Mouse (Mus musculus): Measurements from ENCODE around the gene Sulf2.

Gene Sulf2

GRCm38 (mm10) chr2:166059684-166060423, 95.6 kb downstream of the Sulf2 start:
- no peak for DNase-seq (ENCODE audit: extremely low read depth, low read depth)

DNA sequence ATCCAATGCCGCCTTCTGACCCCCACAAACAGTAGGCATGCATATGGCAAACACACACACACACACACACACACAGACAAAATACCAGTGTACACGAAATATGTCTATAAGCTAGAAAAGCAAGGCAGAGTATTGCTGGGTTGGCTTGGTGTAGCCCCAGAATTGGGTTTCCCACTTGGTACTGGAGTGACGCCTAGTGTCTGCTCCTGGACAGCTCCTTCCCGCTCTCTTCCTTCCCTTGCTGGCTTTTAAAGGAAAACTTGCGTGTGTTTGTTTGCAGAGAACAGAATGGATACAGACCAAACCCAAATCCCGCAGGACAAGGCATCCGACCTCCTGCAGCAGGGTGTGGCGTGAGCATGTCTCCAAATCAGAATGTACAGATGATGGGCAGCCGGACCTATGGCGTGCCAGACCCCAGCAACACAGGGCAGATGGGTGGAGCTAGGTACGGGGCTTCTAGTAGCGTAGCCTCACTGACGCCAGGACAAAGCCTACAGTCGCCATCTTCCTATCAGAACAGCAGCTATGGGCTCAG, 101.4 kb downstream of the Sulf2 start:
- DNase-seq (ENCODE audit: extremely low read depth, low read depth): no peak

DNA sequence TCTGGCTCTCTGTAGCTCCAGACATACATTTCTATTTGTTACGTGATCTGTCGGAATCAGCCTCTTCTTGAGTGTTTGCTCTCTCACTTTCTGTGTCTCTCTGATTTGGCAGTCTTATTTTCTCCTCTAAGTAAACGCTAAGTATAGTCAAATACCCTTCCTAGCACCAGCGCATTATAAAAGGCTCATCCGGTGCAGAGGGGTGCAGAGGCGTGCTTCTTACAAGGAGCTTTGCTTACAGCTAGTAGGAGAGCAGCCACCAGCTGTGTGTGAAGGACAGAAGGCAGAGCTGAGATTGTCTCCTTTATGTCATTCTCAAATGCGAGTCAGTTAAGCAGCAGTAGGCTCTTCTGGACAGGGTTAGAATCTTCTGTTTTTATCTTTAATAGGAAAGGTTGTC, 103.5 kb downstream of the Sulf2 start:
- DNase-seq (ENCODE audit: extremely low read depth, low read depth): no peak

GRCm38 (mm10) chr2:166051421-166051820, 104.0 kb downstream of the Sulf2 start:
- DNase-seq (ENCODE audit: extremely low read depth, low read depth): no peak

DNA sequence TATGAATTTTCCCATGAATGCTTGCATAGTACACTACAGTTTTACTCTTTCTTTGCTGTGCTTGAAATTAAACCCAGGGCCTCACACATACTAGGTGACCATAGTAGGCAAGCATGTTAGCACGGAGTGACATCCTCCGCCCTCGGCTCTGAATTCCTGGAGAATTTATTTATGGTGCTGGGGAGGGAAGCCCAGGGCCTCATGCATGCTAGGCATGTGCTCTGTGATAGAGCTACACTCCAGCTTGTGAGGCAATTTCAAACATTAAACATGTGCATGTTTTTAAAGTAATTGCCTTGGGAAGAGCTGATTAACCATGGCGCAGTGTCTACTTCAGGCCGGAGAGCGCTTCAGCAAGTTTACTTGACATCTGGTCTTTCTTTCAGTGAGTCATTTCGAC, 106.6 kb downstream of the Sulf2 start:
- no peak for DNase-seq (ENCODE audit: extremely low read depth, low read depth)

DNA sequence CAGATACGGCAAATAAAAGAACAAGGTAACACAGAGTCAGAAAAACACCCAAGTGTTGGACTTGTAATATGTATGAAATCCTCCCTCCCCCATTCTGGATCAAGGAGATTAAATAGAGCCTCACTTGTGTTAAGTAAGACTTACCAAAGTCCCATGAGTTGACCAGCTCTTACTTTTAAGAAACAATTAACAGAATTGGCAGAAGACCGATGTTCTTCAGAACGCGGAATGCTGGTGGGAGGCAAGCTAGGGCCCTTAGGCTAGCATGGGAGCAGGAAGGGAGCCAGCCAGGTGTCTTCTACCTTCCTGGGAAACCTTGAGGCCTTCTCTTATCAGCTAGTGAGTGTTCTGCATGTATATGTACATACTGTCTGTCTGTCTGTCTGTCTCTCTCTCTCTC, 107.5 kb downstream of the Sulf2 start:
- no peak for DNase-seq (ENCODE audit: extremely low read depth, low read depth)

- no peak for DNase-seq (ENCODE audit: extremely low read depth, low read depth)
Measured at GRCm38 (mm10) chr2:166045549-166046501, 109.6 kb downstream of the Sulf2 start.

DNA sequence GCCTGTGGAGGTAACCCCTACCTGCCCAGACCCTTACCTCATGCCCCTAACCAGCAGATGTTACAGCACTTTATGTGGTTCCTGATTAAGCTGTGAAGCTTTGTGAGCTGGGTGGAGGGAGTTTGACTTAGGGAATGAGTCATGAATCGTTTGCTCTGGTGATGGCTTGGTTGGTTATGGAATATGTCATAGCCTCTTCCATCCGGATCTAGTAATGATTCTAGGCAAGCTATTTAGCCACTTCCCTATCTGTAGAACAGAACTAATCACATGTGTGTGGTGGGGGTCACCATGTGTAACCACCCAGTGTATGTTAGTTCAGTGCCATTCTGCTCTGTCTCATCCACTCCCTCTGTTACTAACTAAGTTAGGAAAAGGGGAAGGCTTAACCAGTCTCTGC, 110.5 kb downstream of the Sulf2 start:
- DNase-seq (ENCODE audit: extremely low read depth, low read depth): no peak

- DNase-seq (ENCODE audit: extremely low read depth, low read depth): no peak
Measured at GRCm38 (mm10) chr2:166042542-166042941, 112.9 kb downstream of the Sulf2 start.

GRCm38 (mm10) chr2:166039681-166040080, 115.8 kb downstream of the Sulf2 start:
- no peak for DNase-seq (ENCODE audit: extremely low read depth, low read depth)

- DNase-seq (ENCODE audit: extremely low read depth, low read depth): no peak
Measured at GRCm38 (mm10) chr2:166035725-166036124, 119.7 kb downstream of the Sulf2 start.

GRCm38 (mm10) chr2:166034967-166035490, 120.4 kb downstream of the Sulf2 start:
- DNase-seq (ENCODE audit: extremely low read depth, low read depth): no peak

DNA sequence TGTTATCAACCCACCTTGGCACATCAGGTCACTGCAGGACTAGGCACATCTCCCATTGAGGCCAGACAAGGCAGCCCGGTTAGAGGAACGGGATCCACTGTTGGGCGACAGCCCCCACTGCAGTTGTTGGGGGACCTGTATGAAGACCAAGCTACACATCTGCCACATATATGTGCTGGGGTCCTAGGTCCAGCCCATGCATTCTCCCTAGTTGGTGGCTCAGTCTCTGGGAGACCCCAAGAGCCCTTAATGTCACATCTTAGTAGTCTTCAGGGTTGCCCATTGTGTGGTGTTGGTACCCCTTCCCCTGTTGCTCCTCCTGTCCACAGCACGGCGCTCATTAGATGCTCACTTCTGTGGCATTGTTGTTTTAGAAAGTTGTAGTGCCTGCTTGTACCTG, 122.8 kb downstream of the Sulf2 start:
- no peak for DNase-seq (ENCODE audit: extremely low read depth, low read depth)

DNA sequence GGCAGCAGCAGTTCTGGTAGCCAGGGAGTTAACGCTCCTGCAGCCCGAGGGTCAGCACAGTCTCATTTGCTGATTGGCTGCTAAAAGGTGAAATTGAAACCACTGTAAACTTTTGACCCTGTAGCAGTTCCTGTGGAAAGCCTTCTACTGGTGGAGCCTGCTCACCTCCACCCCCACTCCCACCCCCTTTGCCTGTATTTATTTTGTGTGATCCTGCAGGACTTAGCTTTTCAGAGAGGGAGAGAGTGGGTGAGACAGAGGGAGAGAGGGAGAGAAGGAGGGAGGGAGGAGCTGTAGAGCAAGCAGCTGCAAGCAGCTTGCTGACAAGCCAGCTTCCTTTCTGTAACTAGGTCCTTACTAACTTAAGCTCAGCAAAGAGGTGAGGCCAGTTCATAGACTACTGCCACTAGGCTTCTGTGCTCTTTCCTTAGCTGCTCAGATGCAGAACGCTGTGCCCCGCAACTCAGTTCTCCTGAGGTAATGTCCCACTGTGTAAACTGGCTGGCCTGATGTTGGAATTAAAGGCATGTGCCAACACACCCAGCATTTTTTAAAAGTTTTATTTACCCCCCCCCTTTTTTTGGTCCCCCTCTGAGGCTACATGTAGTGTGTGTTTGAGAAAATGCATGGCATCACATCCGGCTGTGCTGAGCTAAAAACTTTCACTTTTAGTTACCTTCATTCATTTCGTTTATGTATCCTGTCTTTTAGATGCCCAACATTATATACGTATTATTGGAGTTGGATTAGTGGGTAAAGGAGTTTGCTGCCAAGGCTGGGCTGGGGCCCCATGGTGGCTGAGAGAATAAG, 124.1 kb downstream of the Sulf2 start:
- DNase-seq (ENCODE audit: extremely low read depth, low read depth): no peak

- DNase-seq (ENCODE audit: extremely low read depth, low read depth): no peak
Measured at GRCm38 (mm10) chr2:166030256-166030995, 125.0 kb downstream of the Sulf2 start.

DNA sequence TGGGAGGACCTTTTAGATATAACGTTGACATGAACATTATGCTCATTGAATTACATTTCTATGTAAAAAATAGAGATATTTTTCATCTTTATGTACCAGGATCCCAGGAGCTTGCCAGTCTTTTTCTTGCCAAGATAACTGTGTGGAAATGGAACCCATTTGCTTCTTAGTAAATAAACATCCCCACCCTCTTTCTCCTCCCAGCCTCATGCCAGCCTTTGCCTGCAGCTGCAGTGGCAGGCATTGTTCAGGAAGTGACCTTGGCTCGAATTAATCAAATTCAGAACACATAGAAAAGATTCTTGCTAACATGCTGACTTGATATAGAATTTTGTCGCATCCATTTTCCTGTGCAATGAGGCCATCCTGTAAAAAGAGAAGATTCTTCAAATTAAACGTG, 126.2 kb downstream of the Sulf2 start:
- DNase-seq (ENCODE audit: extremely low read depth, low read depth): no peak

DNA sequence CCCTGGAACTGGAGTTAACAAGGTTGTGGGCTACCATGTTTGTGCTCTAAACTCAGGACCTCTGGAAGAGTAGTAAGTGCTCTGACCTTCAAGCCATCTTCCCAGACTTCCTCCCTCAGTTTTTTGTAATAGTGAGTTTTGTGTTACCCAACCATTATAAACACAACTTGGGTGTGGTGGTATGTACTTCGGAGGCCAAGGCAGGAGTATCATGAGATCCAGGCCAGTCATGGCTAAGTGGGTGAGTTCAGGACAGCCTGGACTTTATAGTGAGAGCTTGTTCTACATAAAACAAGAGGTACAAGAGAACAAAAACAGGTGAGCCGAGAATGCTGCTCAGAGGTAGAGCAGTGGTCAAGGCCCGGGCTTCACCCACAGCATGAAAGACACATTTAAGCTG, 127.6 kb downstream of the Sulf2 start:
- no peak for DNase-seq (ENCODE audit: extremely low read depth, low read depth)

- DNase-seq (ENCODE audit: extremely low read depth, low read depth): no peak
Measured at GRCm38 (mm10) chr2:166025943-166026342, 129.5 kb downstream of the Sulf2 start.

DNA sequence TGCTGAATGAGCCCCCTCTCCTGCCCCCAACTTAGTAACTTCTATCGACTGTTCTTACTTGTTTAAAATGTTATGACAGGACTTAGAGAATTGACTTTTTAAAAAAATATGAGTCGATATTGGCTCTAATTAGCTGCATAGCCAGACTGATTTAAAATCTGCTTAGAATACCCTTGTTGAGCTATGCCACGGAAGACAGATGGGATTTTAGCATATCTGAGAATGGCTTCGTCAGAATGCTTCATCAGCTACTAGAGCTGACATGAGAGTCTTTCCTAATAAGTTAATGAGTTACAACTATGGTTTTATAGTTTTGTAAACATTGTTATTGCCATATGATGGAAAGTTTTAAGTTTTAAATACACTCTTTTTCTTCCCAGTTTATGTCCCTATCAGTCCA, 130.8 kb downstream of the Sulf2 start:
- no peak for DNase-seq (ENCODE audit: extremely low read depth, low read depth)

- no peak for DNase-seq (ENCODE audit: extremely low read depth, low read depth)
Measured at GRCm38 (mm10) chr2:166024079-166024478, 131.4 kb downstream of the Sulf2 start.

Measured in MEL-GATA-1-ER (cell line).